Mouse (Mus musculus) gastrocnemius, postnatal 14 days (tissue): ENCODE data around the gene Cenpx. TPM values are rescaled to one million over a fixed set of nuclear protein-coding genes. Genes with fewer than 3 reads are reported as not detected.

ENCODE experiments used
- DNase-seq: peaks from one replicate; pipeline ENCODE4 v3.0.0; 2021; ENCODE audit warnings: mixed read lengths
- intact Hi-C: fragments of 180-260 bp; cut with DNase I; formaldehyde crosslinking; loops from one replicate; pipeline ENCODE4 v1.15.1; 2025; ENCODE audit warnings: low total_unique reads
- total RNA-seq, 2 experiments: library from RNA; stranded (reverse); gene quantifications; 2 replicates each; pipeline ENCODE4 v1.2.3; 2021

Gene Cenpx
- total RNA-seq, 2 experiments from 2014 or later: 25.7 to 33.3 TPM

DNA sequence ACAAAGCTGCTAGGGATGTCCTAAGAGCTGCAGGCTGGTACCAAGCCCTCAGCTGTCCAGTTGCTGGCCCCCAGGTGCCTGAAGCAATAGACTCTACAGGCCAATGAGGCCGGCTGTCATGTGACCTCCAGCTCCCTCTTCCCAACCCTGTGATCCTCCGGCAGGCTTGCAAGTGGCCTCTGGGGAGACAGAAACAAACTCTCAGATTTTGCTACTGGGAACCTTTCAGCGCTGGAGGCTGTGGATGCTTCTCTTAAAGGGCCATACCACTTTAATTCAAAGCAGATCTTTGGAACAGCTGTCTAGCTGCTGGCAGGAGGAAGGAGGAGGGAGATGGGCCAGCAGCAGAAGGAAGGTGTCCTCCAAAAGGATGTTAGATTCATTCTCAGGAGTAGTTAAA is 46.9 kb downstream of the Cenpx start:
- no peak for DNase-seq
- intact Hi-C loops: no loop called here

DNA sequence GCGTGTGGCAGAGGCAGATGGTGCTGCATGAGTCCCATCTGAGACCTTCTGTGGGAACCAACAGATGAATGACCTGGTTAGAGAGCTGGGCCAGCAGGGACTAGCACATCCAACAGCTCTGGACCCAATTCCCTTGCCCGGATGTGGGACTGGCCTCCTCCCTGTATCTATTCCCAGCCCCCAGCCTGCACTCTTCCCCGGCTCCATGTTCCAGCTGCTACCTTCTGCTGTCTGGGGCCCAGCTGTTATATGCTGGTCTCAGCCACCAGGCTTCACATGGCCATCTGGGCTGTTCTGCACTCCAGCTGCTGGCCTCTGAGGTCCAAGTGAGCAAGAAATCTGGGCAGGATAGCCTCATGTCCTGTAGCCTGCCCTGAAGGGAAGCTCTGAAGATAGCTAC is 48.1 kb downstream of the Cenpx start:
- DNase-seq: peak; percentile 44
- intact Hi-C loops: no loop called here

DNA sequence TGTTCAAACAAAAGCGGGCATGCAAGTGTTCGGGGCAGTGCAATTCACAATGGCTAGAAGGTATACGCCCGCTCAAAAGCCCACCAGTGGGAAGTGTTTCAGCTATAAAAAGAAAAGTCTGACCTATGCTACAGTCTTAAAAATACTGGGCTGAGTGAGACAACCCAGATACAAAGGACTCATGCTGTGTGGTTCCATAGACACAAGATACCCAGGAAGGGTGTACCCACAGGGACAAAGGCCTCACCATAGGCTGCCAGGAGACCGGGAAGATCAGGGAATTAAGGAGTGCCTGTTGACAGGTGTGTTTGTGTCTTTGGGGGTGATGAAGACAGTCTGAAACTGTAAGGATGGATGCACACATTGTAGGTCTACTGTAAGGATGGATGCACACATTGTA is 49.8 kb downstream of the Cenpx start:
- no peak for DNase-seq
- intact Hi-C loops: no loop called here

DNA sequence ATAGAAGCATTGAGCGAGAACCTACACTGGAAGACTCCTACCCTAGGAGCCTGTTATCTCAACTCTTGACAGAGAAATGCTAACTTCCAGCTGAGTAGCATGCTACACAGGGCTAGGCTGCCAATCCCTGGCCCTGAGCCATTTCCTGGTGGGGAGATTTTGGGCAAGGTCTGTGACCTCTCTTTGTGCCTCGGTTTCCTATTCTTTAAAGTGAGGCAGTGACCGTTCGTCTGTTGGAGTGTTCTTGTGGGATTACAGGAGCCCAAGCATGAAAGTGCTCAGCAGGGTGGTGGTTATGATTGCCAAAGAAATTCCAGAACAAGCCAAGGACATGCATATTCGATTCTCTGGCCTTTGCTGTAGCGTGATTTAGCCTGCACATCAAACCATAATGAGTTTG is 50.8 kb downstream of the Cenpx start:
- no peak for DNase-seq
- intact Hi-C loops: no loop called here

DNA sequence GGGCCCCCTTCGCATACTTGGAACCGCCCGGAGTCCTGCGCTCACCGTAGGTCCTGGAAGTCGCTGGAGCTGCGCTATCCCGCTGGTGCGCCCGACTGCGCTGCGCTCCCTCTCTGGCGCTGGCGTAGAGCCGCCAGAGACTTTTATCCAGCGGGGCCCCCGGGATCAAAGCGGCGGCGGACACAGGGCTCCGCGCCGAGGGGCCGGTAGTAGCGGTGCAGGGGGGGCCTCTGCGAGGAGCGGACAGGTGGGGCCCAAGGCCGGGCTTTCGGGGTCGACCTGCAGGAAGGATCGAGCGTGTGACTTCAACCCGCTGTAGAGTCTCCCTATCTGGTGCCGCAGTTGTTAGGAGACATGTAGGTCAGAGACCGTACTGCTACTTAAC is 52.5 kb downstream of the Cenpx start, which contains the start of gene Notum:
Gene Notum (minus strand): TSS at position 100 of the 385 bp plus-strand sequence.
- no peak for DNase-seq
- intact Hi-C loops: loop anchor here (2.0 kb wide), 1 partner anchor 50 kb away; no protein-coding TSS in a partner anchor

Other genes starting within 250 kb of the Cenpx start
- gene Arl16, start 246.1 kb downstream of the Cenpx start, total RNA-seq: 10 to 100 TPM; 11.4 to 11.8 TPM
- 100 to 1,000 TPM; 133 to 143 TPM for gene Mrpl12, start 229.1 kb downstream of the Cenpx start, total RNA-seq
- gene Slc25a10, start 221.9 kb downstream of the Cenpx start, total RNA-seq: 1 to 10 TPM; 5.1 to 7.0 TPM
- under 1 TPM in 1 of 2 experiments, not detected in 1; 0.38 TPM for gene Gcgr, start 183.0 kb downstream of the Cenpx start, total RNA-seq
- 10 to 100 TPM; 31.1 to 33.3 TPM for gene Mcrip1, start 164.0 kb downstream of the Cenpx start, total RNA-seq
- 100 to 1,000 TPM; 159 to 234 TPM for gene Ppp1r27, start 162.6 kb downstream of the Cenpx start, total RNA-seq
- gene P4hb, start 140.5 kb downstream of the Cenpx start, total RNA-seq: 100 to 1,000 TPM; 264 to 301 TPM
- 100 to 1,000 TPM; 118 to 144 TPM for gene Arhgdia, start 132.1 kb downstream of the Cenpx start, total RNA-seq
- 10 to 100 TPM; 44.6 to 60.9 TPM for gene Alyref, start 115.4 kb downstream of the Cenpx start, total RNA-seq
- 10 to 100 TPM; 54.0 to 55.6 TPM for gene Anapc11, start 115.3 kb downstream of the Cenpx start, total RNA-seq
- not detected for gene Npb, start 105.3 kb downstream of the Cenpx start, total RNA-seq
- 10 to 100 TPM; 25.7 to 25.8 TPM for gene Pcyt2, start 95.8 kb downstream of the Cenpx start, total RNA-seq
- gene Sirt7, start 88.5 kb downstream of the Cenpx start, total RNA-seq: 1 to 10 TPM; 5.2 to 5.4 TPM
- 10 to 100 TPM; 29.9 to 33.1 TPM for gene Mafg, start 80.1 kb downstream of the Cenpx start, total RNA-seq
- 10 to 100 TPM; 10.3 to 13.3 TPM for gene Pycr1, start 70.0 kb downstream of the Cenpx start, total RNA-seq
- gene Myadml2, start 65.6 kb downstream of the Cenpx start, total RNA-seq: 100 to 1,000 TPM; 111 to 136 TPM
- under 1 TPM in 1 of 2 experiments, not detected in 1; 0.39 TPM for gene Notum, start 52.6 kb downstream of the Cenpx start, total RNA-seq
- 10 to 100 TPM; 25.0 to 26.9 TPM for gene Aspscr1, start 40.8 kb downstream of the Cenpx start, total RNA-seq
- 1 to 10 TPM; 5.2 to 5.4 TPM for gene Lrrc45, start 187 bp upstream of the Cenpx start, total RNA-seq
- 1 to 10 TPM; 1.5 to 1.9 TPM for gene Rac3, start 7.7 kb upstream of the Cenpx start, total RNA-seq
- 1 to 10 TPM; 5.4 to 6.2 TPM for gene Dcxr, start 13.5 kb upstream of the Cenpx start, total RNA-seq
- gene Cbr2, start 18.4 kb upstream of the Cenpx start, total RNA-seq: 10 to 100 TPM; 10.6 to 14.4 TPM
- gene Hmga1b, start 49.1 kb upstream of the Cenpx start, total RNA-seq: 10 to 100 TPM; 12.4 to 14.6 TPM
- gene Rfng, start 70.5 kb upstream of the Cenpx start, total RNA-seq: 1 to 10 TPM; 6.7 to 7.9 TPM
- 10 to 100 TPM; 49.5 to 51.8 TPM for gene Gps1, start 70.5 kb upstream of the Cenpx start, total RNA-seq
- 10 to 100 TPM; 35.2 to 37.4 TPM for gene Dus1l, start 82.7 kb upstream of the Cenpx start, total RNA-seq
- gene Fasn, start 110.8 kb upstream of the Cenpx start, total RNA-seq: 10 to 100 TPM; 13.9 to 19.4 TPM
- gene Ccdc57, start 219.1 kb upstream of the Cenpx start, total RNA-seq: 1 to 10 TPM; 2.3 to 2.8 TPM
- 100 to 1,000 TPM; 272 to 355 TPM for gene Slc16a3, start 234.7 kb upstream of the Cenpx start, total RNA-seq